Mouse (Mus musculus) layer of hippocampus, postnatal 25 days (tissue): ENCODE results near the gene Cct4. TPM values are rescaled to one million over a fixed set of nuclear protein-coding genes. Genes with fewer than 3 reads are reported as not detected.

ENCODE experiments used
- DNase-seq, 2 experiments: peaks; one replicate each; pipeline ENCODE4 v3.0.0; 2022; ENCODE audit warnings: mixed read lengths in 2 of 2, low spot score in 1 of 2; ENCODE audit errors: extremely low spot score in 1 of 2
- total RNA-seq, 2 experiments: library from RNA; stranded (reverse); gene quantifications; 2 replicates each; pipeline ENCODE4 v1.2.3; 2021

The Cct4 gene
- total RNA-seq = 100 to 1,000 TPM in 1 of 2 experiments, 10 to 100 TPM in 1; 99.5 to 114 TPM

DNA sequence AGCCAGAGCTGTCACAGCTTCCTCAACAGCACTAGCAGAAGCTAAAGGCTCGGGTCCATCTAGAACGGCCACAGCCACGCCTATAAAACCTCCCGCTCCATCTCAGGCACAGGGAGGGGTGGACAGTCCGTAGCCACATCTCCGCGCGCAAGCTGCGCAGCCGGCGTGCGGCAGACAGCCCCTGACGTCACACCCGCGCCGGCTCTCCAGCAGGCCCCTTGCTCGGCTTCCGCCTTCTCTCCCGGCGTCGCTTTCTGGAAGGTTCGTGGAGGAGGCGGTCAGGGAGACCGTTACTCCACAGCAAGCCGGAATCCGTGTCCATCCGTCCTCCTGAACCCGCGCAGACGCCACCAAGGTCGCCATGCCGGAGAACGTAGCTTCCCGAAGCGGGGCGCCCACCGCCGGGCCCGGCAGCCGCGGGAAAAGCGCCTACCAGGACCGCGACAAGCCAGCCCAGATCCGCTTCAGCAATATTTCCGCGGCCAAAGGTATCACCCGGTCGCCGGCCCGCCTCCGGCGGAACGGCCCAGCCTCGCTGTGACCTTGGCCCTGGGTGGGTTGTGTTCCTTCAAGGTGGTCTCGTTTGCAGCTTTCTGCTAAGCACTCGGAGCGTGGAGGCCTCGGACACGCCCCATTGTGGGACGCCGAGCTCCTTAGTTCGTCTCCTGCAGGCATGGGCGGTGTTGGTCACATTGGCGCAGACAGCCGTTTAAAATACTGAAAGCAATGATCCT lies at the start of gene Cct4:
Gene Cct4 (plus strand): TSS at position 127 of the 734 bp plus-strand sequence.
- peak; percentile 86 to 87 for DNase-seq

- no peak for DNase-seq
Observed at GRCm38 (mm10) chr11:22949101-22949500, 41.2 kb upstream of the Cct4 start.

- DNase-seq = no peak
Observed at GRCm38 (mm10) chr11:22950131-22950530, 40.2 kb upstream of the Cct4 start.

- no peak for DNase-seq
Observed at GRCm38 (mm10) chr11:22952668-22953067, 37.7 kb upstream of the Cct4 start.

GRCm38 (mm10) chr11:22956346-22956745 lies 34.0 kb upstream of the Cct4 start:
- DNase-seq = no peak

DNA sequence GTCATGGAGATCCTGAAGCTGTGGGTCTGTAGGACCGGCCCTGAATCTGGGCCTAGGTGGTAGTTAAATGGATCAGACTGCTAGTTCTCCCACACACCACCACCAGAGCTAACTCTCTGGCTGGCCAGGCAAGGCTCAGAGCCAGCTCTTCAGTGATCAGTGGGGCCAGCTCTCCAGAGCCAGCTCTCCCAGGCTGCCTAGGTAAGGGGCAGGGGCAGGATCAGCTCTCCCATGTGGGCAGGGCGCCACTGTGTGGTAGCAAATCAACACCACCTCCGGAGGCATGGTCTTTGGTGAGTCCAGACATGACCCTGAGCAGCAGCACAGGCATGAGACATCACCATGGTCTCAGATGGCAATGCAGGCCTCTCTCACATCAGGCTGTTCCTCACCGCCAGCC lies 33.5 kb upstream of the Cct4 start:
- DNase-seq = no peak

DNA sequence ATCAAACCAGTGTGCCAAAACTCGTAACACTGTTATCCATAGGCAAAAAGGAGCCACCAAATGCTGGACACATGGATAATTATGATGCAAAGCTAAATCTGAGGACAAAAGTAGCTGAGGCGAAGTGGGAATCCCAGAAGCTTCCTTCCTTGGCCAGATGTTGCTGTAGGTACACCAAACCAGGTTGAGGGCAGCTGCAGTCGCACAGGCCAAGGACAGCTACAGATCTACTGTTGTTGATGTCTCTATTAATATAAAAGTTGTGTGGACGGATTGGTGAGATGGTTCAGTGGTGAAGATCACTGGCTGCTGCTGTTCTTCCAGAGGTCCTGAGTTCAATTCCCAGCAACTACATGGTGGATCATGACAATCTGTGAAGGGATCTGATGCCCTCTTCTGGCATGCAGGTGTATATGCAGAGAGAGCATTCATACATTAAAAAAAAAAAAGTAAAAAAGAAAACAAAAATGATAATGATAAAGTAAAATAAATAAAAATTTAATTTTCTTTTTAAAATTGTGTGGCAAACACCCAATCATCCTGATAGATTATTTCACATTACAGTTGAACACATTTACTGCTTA lies 32.4 kb upstream of the Cct4 start:
- no peak for DNase-seq

DNA sequence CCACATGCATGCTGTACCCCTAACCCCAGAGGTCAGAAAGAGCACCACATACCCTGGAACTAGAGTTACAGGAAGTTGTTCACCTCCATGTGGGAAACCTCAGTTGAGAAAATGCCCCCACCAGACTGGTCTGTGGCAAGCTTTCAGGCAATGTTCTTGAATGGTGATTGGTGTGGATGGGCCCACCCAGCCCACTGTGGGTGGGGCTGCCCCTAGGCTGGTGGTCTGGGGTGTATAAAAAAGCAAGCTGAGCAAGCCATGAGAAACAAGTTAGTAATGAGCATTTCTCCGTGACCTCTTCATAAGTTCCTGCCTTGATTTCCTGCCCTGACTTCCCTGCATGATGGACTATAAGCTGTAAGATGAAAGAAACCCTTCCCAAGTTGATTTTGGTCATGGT lies 28.2 kb upstream of the Cct4 start:
- DNase-seq = no peak

DNA sequence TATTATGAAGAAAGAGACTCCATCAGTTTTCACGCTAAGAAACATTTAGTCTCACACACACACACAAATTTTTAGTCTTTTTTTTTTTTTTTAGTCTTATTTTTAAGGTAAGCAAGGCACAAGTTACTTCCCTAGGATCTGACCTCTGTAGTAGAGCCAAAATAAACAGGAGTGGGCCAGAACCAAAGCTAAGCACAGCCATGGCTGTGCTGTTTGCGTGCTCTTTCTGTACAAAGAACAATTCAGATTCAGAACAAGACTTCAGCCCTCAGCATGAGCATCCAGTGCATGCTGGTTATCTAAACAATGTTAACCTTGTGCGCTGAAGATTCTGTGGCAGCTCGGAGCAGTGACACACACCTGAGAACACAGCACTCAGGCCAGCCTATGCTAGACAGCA lies 25.9 kb upstream of the Cct4 start:
- DNase-seq = no peak

DNA sequence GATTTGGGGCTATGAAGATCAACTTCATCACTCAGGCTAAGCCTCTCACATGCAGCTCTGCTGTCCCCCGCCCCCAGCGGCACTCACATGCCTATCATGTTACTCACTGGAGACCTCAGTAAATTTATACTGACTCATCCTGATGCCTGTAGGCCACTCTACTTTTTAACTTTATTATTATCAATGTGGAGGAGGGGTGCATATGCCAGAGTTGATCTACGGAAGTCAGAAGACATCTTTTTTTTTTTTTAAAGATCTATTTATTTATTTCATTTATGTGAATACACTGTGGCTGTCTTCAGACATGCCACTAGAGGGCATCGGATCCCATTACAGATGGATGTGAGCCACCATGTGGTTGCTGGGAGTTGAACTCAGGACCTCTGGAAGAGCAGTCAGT lies 24.8 kb upstream of the Cct4 start:
- no peak for DNase-seq

DNA sequence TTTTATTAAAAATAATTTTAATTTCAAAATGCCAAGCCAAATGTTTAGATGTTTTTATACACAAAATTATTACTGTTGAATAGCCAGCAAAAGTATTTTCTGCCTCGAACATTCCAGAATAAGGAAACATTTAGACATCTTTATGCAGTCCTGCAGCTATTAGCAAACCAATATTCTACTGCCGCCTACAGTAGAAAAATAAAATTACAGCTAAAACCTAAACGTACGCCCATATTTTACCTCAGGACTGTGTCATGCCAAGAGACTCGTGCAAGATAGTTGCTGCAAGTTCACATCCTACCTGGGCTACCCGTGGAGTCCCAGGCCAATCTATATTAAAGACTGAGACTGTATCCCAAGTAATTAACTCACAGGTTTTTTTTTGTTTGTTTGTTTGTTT lies 20.8 kb upstream of the Cct4 start:
- no peak for DNase-seq

- no peak for DNase-seq
Observed at GRCm38 (mm10) chr11:22970546-22970945, 19.8 kb upstream of the Cct4 start.

DNA sequence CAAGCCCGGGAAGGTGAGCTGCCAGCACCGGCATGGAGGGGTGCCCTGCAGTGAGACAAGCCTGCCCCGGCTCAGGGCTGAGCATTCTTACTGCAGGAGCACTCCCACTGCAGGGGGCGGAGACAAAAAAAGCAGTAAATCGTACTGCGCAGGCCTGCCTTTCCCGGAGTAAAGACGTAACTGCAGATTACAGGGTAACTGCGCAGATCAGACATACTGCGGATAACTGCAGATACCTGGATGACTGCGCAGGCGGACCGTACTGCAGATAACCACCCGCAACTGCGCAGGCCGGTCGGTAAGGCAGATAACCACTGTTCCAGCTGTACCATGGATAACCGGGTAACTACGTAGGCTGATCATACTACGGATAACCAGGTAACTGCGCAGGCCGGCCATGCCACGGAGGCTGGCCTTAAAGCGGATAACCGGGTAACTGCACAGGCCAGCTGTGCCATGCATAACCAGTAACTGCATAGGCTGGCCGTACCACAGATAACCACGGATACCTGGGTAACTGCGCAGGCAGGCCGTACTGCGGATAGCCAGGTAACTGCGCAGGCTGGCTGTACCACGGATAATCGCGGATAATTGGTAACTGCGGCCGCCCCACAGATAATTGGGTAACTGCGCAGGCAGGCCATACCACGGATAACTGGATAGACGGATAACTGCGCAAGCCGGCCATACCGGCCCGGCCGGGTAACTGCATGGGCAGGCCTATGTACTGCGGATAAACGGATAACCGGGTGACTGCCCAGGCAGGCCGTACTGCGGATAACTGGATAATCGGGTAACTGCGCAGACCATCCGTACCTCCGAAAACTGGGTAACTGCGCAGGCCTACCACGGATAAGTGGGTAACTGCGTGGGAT lies 18.2 kb upstream of the Cct4 start, which contains the start of gene Zrsr1:
Gene Zrsr1 (plus strand): TSS at position 171 of the 875 bp plus-strand sequence.
- peak; percentile 55 for DNase-seq

GRCm38 (mm10) chr11:22972746-22973526 lies 17.4 kb upstream of the Cct4 start:
- peak; percentile 62 to 72 for DNase-seq

DNA sequence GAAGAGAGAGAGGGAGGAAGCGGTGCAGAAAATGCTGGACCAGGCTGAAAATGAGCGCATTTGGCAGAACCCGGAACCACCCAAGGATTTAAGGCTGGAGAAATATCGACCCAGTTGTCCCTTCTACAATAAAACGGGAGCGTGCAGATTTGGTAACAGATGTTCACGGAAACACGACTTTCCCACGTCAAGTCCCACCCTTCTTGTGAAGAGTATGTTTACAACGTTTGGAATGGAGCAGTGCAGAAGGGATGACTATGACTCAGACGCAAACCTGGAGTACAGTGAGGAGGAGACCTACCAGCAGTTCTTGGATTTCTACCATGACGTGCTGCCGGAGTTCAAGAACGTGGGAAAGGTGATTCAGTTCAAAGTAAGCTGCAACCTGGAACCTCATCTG lies 16.7 kb upstream of the Cct4 start:
- no peak for DNase-seq

GRCm38 (mm10) chr11:22978215-22978614 lies 12.1 kb upstream of the Cct4 start:
- DNase-seq = no peak

DNA sequence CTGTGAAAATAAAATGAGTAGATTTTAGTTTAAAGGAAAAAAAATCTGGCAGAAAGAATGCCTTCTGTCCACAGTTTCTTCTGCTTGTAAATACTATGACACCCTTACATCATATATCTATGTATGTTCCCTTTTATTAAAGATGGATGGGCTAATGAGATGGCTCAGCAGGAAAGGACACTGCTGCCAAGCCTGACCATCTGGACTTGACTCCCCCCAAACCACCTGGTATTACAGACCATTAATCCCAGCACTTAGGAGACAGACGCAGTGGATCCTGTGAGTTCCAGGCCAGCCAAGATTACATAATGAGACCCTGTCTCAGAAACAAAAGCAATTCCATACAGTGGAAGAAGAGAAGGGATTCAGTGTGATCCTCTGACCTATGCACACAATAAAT lies 11.6 kb upstream of the Cct4 start:
- no peak for DNase-seq

- DNase-seq = no peak
Observed at GRCm38 (mm10) chr11:22979221-22979620, 11.1 kb upstream of the Cct4 start.

GRCm38 (mm10) chr11:22981041-22981440 lies 9.3 kb upstream of the Cct4 start:
- DNase-seq = no peak

- DNase-seq = no peak
Observed at GRCm38 (mm10) chr11:22981543-22981950, 8.8 kb upstream of the Cct4 start.
